Mouse (Mus musculus) cerebellum, postnatal 14 days (tissue): ENCODE measurements around the gene Mtor.
A peak's percentile ranks its signal among the peaks of the same experiment; 100 is the strongest.

Experiments
- DNase-seq, 2 experiments: peaks; one replicate each; pipeline ENCODE4 v3.0.0; 2021; ENCODE audit warnings: mixed read lengths in 2 of 2

Gene Mtor

DNA sequence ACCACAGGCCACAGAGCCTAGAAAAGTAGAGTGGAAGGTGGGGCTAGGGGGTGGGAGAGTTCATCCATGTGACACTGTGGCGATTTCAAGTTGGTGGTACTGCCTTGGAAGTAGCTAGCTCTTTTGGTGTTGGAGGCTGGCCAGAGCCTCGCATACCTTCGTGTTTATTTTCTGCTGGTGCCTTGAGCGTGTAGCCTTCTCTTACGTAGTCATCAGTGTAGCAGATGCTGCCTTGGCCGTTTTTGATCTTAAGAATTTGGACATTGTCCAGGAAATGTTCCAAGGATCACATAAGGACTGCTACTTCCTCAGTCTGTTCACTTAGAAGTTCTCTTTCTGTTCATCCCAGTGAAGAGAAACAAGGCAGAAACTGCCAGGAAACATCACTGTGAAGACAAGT lies 42.1 kb downstream of the Mtor start:
- DNase-seq = peak in 1 of 2 experiments; percentile 16

DNA sequence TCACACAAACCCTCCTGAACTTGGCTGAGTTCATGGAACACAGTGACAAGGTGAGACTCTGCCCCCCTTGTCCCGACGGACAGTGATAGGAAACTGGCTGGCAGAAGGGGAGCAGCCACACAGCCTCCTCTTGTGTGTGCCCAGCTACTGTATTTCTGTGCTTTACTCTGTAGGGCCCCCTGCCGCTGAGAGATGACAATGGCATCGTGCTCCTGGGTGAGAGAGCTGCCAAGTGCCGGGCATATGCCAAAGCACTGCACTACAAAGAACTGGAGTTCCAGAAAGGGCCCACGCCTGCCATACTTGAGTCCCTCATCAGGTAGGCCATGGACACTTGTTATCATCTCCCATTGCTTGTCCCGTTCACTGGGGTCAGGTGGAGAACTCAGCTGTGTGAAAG lies 43.0 kb downstream of the Mtor start:
- DNase-seq = peak; percentile 72 to 76

DNA sequence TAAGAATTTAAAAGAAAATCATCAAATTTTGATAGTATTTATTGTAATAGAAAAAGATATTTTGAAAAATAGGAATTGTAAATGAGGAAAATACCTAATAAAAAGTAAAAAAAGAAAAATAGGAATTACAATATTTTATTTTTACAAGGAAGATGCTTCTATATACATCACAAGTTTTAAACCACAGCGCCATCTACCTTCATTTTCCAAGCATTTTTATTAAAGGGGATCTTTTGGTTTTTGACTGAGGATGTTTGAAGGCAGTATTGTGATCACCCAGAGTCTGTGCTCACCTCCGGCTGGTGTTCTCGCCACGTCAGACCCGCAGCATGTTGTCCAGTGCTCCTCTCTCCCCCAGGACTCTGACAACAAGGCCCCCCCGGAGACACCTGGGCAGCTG lies 46.7 kb downstream of the Mtor start:
- peak in 1 of 2 experiments; percentile 13 for DNase-seq

DNA sequence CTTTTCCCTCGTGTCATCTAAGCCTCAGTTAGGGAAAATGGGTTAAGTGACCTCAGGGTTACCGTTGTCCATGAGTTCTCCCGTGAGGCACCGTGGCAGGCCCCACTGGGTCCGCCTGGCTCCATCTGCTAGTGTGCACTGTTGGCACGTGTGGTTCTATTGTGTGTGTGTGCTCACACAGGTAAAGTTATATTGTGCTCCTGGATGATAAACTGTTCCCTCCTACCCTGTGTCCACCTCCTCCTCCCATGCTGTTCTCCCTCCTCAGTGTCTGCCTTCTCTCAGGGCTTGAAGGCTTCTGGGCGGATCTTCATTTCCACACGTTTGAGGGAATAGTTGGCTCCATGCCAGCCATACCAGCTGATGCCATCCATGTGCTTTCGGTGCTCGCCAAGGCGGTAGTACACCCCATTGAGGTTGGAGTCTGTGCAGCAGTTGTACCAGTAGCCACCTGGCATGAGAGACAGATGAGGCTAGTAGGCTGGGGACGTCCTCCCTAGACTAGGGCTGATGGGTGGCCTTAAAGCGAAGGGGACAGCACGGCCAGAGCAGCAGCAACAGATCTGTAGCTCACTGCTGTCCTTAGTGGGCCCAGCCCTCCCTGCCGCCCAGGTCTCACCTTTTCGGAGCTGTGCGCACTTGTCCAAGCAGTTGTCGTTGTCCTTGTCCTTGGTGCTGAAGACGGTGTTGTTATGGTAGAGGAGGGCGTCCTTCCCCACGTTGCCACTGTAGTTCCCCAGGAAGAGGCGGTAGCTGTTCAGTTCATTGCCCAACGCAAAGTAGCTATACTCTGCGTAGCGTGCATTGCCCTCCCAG lies 47.7 kb downstream of the Mtor start:
- DNase-seq = peak; percentile 92 to 96

DNA sequence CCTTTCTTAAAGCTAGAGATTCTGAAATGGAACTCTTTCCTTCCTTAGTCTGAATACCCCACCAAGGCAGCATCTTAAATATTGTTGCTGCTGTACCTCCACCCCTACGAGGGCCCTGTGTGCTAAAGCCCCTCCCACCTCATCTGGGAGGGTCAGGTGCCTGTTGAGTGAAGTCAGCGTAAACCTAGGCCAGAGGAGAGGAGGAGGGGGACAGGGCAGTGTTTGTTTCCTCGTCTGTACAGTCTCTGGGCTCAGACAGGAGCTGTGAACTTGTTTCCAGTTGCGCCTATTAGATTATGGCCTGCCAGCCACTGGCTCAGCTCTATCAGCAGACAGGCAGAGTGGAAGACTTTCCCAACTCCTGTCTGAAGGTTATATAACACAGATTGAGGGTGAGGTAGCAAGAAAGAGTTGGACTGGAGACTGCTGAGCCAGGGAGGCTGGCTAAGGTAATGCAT lies 52.0 kb downstream of the Mtor start, which contains the start of gene Angptl7:
Gene Angptl7, minus strand, starts transcription at position 51 of the 458 bp plus-strand sequence.
- DNase-seq = no peak

DNA sequence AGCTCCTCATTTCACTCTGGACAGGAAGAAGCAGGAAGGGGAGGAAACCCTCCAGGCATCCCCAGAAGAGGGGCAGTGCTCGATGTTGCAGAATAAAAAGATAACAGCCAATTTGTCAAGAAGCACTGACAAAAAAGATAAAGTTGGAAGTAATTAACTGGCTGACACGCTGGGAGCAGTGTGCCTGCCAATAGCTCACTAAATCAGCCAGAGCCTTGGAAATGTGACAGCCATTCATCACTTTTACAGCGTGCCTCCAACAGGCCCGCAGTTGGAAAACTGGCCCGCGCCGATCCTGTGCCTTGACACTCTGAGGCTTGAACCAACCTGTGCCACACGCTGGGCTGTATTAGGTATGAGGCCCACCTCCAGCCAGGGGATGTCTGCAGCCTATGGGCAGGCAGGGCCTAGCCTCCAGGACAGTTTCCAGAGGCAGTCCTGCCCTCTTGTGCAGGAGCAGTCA lies 56.1 kb downstream of the Mtor start:
- peak; percentile 51 to 80 for DNase-seq

DNA sequence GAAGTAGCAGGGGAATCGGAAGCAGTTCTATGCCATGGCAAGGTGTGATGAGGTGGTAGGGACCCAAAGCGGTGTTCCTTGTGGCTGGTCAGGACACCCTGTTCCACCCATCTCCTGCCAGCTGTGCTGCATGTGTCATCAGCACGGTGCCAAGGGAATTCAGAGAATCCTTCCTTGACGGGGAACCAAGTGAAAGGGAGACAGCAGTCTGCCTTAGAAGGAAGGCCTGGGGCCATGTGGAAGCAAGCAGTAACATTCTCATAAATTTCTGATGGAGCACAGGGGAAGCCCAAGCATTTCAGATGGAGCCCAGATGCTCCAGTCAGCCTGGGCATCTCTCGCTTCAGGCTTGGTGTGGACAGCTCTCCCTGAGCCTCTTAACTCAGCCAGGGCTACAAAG lies 59.2 kb downstream of the Mtor start:
- no peak for DNase-seq

DNA sequence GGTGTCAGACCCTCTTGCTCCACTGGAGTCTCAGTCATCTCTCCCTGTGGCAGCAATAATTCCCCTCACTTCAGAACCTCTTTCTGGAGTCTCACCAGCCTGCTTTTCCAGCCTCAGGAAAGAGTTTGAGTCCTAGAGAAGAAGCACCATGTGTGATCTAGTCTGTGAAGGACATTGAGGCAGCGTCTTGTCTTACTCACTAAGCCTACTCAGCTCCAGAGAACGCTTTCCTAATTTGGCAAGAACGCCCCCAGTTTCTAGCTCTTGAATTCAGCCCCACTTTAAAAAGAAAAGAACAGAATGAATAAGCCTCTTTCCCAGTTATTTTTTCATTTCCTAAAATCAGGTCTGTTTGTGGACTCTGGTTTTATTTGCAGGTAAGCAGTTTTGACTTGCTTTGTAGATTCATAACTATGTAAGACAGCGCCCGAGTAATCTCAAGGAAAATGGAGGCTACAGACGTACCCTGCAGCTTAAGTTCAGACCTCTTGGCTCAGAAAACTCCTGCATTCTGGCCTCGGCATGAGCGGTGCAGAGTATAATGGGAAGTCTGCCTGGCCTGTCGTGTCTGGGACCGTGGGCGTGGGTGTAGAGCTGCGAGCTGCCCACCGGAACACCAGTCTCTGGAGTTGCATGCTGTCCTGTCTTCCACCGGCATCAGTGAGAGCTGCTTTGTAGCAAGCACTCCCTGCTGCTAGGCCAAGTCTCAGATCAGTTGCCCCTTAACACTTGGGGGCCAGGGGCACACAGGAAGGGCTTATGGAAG lies 59.9 kb downstream of the Mtor start:
- no peak for DNase-seq

DNA sequence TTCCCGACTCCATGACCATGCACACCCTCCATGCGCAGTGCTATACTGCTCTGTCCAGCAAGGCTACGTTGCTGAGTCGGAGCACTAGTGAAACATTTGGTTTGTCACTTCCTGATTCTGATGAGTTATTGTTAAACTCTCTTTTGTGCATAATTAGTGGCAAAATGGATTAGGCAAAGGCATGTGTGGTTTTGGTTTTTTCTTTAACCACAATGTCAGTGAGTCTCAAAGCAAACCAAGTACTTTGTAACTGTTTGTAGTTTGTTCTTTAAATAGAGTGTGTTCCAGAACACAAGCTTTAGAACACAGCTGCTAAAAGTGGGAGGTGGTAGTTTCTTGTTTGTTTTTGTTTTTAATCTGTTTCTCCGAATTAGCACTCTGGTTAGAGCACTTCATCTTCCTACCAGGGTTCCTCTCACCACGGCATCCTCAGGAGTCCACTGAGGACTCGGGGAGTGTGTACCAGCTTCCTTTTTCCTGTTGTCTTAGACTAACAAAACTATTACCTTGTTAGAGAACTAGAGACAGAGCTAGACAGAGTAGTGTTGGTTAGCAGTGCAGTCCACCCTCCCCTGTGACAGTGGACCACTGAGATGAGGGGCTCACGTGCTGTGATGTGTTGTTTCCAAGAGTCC lies 61.2 kb downstream of the Mtor start:
- DNase-seq = no peak

DNA sequence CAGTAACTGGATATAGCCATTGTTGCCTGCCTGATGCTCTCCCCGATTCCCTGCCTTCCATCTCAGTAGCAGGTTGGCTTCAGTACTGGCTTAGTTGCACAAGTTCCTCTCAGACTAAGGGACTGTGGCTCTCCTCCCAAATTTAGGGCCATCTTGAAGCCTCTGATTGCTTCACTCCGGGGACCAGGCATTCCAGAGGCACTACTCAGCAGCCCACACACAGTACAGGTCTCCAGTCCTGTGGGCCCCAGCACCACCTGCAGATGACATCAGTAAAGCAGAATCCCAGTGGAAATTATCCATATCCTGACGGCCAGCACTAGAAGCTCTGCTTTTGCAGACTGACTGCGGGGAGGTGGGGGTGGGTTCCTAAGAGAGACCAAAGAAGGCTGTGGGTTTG lies 62.3 kb downstream of the Mtor start:
- DNase-seq = no peak

DNA sequence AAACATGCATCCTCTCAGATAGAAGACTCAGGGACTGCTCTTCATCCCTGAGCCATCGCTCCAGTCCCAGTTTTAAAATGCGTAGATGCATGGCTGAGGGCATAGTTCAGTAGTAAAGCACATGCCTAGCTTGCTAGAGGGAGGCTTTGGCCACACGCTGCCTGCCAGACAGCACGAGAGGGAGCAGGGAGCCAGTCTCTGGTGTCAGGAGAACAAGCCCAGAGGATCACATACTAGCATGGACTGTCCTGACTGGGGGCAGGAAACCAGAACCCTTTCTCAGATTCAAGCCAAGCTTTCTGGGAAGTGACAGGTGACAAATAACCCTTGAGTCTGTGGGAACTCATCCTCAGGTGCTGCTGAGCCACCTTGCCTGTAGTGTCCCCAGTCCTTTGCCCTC lies 62.9 kb downstream of the Mtor start:
- no peak for DNase-seq

DNA sequence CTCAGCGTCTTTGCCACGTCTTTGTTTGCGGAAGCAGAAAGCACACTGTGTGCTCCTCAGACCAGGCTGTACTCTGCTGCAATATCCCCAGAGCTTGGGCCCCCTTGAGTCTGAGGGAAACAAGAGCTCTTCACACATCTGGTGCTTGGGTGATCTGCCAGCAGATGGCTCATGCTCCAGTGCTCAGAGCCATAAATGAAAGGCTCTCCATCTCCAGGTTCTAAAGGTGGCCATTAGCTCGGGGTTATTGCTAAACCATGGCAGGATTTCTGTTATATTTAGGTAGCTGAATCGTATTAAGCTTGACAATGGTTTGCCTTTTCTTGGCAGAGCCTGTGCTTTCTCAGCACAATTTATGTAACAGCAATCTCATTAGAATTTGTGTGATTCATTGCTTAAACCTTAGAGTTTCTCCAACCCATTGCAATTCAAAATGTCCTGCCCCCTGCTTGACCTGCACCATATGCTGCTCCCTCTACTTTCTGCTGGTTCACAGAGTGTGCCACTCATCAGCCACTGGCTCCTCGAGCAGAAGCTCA lies 64.7 kb downstream of the Mtor start:
- no peak for DNase-seq

DNA sequence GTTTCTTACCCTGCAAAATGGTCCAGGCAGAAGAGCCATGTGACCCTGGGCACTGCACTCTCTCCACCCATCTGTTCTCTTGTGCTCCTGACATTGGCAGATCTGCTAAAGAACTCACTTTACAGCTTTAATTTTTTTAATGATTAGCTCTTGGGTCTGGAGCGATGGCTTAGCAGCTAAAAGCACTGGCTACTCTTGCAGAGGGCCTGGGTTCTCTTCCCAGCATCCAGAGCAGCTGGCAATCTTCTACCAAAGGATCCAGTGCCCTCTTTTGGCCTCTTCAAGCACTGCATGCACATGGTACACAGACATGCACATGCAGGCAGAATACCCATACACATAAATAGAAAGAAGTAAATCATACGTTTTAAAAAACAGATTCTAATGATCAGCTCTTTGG lies 66.9 kb downstream of the Mtor start:
- peak; percentile 17 to 54 for DNase-seq

DNA sequence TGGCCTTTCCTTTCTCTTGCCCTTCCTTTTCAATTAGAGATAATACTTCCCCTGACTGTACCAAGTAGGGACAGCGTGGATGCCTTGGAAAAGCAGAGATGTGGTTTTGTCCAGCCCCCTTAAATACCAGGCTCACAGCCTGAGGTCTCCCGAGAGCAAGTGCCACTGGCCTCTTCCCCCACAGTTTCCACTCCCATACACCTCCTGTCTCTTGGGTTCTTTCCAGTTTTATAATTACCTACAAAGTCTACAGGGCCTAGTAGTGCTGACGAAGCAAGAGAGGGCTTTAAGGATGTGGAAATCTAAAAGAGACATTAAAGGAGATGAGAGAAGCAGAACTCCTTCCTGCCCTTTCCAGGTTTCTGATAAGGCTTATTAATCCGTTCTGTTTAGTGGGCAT lies 69.4 kb downstream of the Mtor start:
- DNase-seq = no peak

DNA sequence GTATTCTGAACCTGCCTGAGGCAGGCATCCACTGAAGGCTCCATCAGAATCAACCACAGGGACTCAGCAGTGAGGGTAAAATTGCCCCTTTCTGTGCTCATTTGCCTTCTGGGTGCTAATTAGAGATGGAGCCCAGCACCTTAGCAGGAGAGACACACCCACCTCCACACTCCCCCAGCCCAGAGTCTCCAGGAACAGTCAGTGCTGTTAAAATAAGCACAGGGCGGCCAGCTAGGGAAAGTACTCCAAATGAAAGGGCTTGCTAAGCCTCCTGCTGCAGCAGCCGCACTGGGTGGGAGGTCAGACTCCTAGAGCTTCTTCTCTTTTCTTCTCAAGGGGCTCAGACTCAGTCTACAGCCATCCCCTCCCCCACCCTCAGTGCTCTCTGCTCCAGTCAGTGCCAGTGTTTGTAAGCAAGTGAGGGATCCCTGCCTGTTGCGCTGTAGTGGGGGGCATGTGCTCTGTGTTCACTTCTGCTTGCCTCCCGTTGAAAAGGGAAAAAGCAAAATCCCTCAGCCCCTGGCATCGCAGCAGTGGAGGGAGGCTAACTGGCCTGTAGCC lies 69.9 kb downstream of the Mtor start:
- no peak for DNase-seq

DNA sequence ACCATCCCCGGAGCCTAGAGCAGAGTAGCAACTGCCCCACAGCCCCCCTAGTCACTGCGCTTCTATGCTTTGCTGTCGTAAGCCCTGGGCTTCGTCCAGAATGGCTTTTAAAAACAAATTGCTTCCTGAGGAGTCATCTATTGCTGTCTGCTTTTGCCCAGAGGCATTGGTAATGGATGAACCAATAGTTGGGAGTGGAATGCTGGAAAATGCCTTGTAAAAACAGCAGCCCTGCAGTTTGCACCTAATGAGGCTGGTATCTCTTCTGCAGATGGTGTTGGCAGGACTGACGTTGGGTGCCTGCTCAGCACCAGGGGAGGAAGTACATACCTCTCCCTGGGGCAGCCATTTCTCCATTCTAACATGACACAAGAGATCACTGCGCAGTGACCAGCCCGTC lies 75.1 kb downstream of the Mtor start:
- no peak for DNase-seq

DNA sequence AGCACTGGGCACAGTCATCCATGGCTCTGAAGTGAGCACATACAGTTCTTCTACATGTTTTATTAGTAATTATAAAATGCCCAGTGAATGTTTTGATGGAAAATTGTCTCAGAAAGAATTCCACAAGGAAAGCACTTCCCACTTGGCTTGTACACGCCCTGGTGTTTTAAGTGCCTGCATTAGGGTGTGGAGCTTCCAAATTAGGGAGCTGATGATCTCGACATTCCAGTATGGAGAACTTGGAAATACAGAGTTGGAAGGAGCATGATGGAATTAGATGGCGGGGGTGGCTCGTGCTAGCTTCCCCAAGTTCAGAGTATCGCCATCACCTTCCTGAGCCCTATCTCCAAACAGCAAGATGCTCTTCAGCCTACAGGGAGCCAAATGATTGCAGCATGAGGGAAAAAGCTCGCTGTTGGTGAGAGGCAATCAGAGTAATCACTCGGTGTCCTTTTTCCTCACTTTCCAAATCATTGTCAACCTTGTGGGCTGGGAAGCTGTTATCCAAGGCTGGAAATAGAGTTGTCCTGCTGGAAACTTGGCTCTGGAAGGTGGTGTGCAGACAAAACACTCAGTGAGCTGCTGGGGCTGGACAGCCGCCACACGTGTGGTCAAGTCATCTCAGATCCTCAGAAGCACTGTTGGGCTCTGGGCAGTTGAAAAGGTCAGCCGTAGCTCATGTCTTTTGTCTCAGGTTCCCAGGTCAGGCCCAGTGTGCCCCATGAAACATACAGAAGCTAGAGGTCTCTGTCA lies 78.9 kb downstream of the Mtor start:
- no peak for DNase-seq

DNA sequence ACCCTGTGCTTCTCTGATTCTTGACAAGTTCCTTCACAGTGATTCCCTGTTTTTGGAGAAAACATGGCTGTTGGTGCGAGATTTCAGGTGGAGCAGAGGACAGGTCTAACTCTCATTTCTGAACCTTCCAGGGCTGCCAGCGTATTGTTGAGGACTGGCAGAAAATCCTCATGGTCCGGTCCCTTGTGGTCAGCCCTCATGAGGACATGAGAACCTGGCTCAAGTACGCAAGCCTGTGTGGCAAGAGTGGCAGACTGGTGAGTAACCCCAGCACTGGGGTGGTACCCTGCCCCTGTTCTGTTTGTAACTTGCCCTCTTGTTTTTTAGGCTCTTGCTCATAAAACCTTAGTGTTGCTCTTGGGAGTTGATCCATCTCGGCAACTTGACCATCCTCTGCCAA lies 81.9 kb downstream of the Mtor start:
- DNase-seq = no peak

DNA sequence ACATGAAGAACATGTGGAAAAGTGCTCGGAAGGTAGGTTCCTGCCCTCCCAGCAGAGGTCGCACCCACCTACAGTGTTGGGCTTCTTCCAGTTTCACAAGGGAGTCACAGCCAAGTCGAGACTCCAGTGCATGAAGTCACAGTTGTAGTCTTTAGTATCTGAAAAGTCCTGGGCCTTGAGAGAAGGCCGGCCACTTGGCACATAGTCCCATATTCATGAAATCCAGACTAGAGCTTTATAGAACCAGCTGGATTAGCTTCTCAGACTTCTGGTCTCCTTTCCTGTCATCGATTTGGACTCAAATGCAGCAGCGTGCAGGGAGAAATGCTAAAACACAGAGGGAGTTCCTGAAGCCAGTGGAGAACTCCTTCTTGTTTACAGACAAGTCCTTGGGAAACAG lies 82.4 kb downstream of the Mtor start:
- no peak for DNase-seq

DNA sequence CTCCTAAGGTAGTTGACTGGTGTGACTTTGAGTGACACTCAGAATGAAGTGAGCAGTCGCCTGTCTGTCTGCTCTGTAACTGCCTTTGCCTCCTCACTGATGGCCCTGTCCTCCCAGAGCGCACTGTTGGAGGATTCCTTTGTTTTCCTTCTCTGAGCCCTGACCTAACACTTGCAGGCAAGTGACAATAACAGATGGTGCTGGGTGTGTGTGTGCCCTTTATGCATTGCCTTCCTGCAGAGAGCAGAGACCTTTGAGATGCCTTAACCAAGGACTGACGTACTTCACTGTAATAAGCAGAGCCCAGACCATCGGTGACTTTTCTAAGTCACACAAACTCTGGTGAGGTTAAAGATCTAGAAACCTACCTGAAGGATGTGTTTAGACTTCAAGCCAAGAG lies 82.9 kb downstream of the Mtor start:
- DNase-seq = no peak

DNA sequence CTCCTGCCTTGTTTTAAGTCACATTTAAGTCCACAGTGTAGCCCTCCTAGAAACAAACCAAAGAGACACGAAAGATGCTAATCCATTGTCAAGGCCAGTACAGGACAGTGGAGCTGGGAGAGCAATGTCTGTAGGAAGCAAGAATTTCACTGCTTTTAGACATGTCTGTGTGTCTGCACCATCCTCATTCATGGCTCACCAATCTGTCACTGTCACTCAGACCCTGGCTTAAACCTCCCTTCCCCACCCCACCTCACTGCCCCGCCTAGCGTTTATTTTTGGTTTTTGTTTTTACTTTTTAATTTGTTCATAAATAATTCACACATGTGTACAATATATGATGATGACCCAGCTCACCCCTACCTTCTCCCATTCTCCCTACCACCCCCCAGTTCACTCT lies 84.1 kb downstream of the Mtor start:
- DNase-seq = no peak
